Mouse (Mus musculus) fibroblast of lung, adult 2 months (primary cell): ENCODE results near the gene Nrxn3.
A peak's percentile ranks its signal among the peaks of the same experiment; 100 is the strongest.

Experiments
- DNase-seq: peaks from one replicate; pipeline ENCODE4 v3.0.0-alpha.2; 2011; ENCODE audit warnings: low read depth

Nrxn3 gene

DNA sequence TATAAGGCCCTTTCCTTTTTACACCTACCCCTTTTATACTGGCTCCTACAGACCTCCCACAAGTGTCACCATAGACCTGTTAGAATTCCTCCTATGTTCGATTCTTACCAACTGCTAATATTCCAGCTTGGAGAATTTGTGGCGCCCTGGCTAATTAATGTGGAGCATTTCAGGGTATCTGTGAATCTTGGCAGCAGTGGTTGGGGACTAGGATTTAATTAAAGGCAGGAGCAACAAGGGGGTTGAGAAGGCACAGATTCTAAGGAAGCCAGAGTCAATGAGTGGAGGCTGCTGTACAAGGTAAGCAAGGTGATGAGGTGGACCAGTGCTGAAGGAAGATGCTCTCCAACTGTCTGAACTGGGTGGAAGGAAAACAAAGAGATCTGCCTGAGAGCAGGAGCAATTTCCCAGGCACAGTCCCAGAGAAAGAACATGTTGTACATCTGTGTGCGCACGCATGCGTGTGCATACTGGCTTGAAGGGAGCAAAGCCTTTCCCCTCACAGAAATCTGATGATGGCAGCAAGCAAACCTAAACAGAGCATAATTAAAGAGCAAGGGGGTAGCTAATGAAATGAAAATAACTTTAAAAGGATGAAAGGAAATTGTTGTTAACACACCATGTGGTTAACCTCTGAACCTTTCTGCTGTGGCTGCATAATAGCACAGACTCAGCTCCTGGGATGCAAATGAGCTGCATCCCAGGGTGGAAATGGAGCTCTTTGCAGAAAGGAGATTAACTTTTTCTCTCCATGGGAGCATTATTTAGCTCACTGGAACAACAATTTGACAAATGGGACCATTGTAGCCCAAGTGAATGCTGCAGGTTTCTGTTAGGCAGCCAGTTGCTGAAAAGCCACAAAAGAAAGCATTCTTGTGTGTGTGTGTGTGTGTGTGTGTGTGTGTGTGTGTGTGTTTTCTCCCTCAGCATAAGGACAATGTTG, 1409.5 kb downstream of the Nrxn3 start:
- no peak for DNase-seq

DNA sequence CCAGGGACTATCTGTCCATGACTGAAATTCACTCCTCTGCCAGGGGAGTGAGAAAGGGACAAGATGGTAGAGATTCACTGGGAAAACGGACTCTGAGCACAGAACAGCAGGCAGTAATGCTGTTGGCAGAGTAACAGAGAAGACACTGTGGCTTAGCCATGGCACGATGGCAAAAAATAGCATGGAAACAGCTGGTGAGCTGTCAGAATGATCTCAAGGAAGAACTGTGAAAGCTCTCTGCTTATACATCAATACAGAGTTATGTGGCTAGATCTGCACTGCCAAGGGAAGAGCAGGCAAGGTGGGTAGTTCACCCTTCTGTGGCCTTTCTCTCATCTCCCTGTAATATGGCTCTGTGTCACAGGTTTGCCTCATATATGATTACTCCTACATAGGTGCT, 1419.3 kb downstream of the Nrxn3 start:
- DNase-seq, result no peak

- DNase-seq, result no peak
Measured at GRCm38 (mm10) chr12:90144247-90144646, 1421.6 kb downstream of the Nrxn3 start.

GRCm38 (mm10) chr12:90158131-90158772, 1435.6 kb downstream of the Nrxn3 start:
- DNase-seq, result no peak

GRCm38 (mm10) chr12:90159911-90160310, 1437.2 kb downstream of the Nrxn3 start:
- no peak for DNase-seq

DNA sequence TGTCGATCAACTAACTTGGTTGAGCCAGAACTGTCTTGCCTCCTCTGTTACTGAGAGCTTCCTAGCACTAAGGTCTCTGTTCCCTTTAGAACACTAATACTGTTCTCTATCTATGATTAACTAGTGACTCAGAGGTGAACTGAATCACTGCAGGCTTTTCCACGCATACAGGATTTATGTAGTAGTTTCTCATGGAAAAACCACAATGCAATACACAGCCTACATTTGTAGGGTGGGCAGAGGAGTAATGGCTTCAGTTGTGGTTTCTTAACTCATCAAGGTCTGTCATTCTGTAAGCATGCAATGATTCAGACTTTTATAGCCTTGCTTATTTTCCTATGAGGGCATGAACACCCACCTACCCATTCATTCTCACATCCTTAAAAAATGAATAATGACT, 1443.4 kb downstream of the Nrxn3 start:
- peak; percentile 24 for DNase-seq

DNA sequence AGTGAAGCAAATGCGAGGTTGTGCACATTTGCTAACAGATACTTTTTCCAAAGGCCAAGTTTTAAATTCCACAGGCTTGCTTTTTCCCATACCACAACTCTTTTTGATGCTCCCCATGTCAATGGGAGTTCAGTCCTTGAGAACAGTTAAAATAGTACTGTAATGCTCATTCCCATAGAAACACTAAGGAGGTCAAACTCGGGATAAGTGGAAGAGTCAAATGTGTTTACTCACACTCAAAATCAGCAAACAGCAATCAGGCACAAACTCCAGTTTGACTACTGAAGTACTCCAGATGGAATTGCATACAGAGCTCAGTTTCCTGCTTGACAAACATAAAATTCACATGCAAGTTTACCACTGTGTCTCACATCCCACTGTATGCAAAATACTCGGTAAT, 1458.9 kb downstream of the Nrxn3 start:
- no peak for DNase-seq

- DNase-seq, result no peak
Measured at GRCm38 (mm10) chr12:90183021-90183420, 1460.3 kb downstream of the Nrxn3 start.

GRCm38 (mm10) chr12:90196161-90196560, 1473.5 kb downstream of the Nrxn3 start:
- DNase-seq, result no peak

GRCm38 (mm10) chr12:90197994-90198393, 1475.3 kb downstream of the Nrxn3 start:
- no peak for DNase-seq

DNA sequence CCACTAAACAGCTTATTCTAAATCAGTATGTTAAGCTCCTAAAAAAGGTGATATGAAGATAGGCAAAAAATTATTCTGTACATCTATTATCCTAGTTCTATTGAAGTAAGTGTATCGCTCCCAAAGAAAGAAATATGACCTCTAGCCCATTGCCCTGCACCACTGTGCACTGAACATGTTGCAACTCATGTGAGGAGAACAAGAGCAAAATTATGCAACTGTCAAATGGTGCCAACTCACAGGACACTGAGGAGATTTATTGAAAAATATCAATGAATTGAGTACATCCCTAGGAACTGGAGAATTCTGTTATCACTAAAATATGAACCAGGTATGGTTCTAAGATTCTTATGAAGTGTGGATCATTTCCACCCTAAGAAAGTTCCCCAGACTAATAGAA, 1479.8 kb downstream of the Nrxn3 start:
- DNase-seq, result no peak

DNA sequence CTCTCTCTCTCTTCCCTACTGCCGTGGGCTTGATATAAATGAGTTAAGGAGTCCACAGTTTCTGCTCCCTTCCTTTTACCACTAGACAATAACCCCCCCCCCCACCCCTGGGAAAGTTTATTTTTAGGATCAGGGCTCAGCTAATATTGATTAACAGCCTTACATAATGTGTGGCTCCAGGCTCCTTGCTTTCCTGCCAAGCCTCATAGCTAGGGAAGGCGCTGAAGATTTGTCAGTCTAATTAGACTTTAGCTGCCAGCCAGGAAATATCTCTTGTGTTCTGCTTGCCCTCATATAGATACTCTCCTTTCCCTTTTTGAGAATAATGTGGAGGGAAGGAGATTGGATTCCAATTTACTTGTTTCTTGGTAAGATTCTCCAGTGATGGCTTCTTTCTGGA, 1488.7 kb downstream of the Nrxn3 start:
- DNase-seq, result no peak

DNA sequence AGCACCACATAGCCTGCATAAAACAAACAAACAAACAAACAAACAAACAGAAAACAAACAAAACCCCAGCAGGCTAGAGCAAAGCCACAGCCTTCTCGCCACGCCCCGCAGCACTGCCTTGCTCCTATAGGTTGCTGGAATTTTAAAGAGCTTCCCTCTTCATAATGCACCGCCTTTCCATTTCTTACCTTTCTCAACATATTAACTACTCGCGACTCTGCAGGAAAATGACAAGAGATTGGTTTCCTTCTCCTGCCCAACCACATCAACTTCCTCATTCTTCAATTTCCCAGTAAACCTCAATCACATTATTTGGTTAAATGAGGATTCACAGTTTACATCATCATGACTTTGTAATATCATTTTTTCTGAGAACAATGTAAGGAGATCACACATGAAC, 1494.4 kb downstream of the Nrxn3 start:
- DNase-seq, result no peak

GRCm38 (mm10) chr12:90229062-90229461, 1506.4 kb downstream of the Nrxn3 start:
- DNase-seq, result no peak

- DNase-seq, result no peak
Measured at GRCm38 (mm10) chr12:90236093-90236492, 1513.4 kb downstream of the Nrxn3 start.

GRCm38 (mm10) chr12:90260301-90260700, 1537.6 kb downstream of the Nrxn3 start:
- DNase-seq, result no peak

DNA sequence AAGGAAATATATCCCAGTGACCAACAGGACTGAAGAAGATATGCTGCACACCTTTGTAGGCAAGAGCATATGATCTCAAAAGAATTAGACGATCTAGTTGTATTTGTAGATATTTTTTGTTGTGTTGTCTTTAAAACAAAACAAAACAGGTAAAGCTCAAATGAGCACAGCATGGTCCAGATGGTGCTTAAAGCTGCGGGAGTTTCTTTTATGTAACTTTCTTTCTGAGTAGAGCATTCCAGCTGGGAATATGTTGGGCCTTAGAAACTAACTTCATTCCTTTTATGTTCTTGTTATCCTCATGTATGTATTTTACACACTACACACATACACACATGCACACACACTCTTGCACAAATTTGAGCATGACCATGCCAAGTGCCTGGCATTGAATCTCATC, 1545.4 kb downstream of the Nrxn3 start:
- no peak for DNase-seq

GRCm38 (mm10) chr12:90270763-90271379, 1548.2 kb downstream of the Nrxn3 start:
- no peak for DNase-seq

DNA sequence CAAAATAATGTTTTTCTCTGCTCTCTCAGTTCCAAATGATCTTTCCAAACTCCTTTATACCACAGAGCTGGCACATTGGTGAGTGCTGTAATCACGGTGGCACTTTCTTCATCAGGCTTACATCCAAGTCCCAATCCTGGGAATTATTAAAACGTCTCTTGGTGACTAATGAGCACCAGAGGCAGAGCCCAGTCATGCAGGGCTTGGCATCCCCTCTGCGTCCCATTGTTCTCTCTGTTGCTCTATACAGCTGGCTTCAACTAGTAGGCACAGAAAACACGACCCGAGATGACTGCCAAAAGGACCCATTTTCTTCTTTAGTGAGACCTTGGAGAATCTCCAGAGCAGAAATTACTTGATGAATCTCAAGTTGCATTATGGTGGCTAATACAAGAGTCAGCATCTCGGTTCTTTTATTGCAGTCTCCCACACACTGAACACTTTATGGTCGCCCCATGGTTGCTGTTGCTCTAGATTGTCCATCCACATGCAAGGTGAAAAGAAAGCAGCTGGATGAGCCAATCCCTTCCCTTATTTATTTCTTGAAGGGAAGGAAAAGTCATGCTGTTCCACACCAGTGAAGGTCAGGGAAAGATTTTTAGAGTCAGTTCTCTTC, 1552.1 kb downstream of the Nrxn3 start:
- DNase-seq, result no peak

DNA sequence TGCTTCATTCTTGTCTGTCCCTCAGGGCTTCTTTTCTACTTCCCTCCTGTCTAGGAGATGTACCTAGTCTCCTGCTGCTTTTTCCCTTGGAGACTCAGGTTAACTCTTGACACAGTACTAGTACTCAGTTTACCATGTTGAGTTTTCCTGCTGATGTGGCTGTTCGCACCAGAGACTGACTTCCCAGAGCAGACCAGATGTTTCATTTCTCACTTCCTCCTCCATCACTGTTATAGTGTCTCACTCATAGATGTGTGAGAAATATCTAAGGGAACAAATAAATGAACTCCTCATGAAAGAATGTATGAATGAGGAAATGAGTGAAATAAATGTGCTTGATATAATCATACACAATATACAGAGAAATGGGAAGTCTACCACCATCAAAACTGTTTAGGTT, 1558.6 kb downstream of the Nrxn3 start:
- DNase-seq, result no peak

- DNase-seq, result no peak
Measured at GRCm38 (mm10) chr12:90283022-90283421, 1560.3 kb downstream of the Nrxn3 start.

DNA sequence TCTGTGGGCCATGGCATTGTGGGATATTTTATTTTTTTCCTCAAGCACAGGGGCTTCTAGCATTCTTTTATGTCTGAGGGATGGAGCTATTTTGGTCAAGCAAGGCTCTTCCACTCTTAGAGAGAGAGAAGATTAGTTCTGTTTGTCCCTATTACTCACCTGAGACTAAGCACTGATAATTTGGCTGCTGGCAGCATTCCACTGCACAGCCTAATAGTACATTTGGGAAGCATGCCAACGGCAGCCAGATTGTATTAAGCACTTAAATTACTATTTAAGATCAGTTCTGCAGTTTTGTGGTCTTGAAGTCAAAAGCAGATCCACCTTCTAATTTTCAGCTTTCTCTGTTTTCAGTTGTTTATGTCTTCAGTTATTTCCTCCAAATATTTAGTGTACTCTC, 1580.0 kb downstream of the Nrxn3 start:
- no peak for DNase-seq

DNA sequence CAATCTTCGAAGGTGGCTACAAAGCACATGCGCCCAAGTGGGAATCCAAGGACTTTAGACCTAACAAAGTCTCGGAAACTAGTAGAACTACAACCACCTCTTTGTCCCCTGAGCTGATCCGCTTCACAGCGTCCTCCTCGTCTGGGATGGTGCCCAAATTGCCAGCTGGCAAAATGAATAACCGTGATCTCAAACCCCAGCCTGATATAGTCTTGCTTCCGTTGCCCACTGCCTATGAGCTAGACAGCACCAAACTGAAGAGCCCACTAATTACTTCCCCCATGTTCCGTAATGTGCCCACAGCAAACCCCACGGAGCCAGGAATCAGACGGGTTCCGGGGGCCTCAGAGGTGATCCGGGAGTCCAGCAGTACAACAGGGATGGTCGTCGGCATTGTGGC, 1609.1 kb downstream of the Nrxn3 start:
- no peak for DNase-seq
